Mouse (Mus musculus): ENCODE results near the gene Dnase2a. TPM values are rescaled to one million over a fixed set of nuclear protein-coding genes. Genes with fewer than 3 reads are reported as not detected.

Gene Dnase2a
- total RNA-seq, 2 experiments from 2014 or later: 15.2 to 39.0 TPM

GRCm38 (mm10) chr8:84967532-84968304 lies 59.4 kb downstream of the Dnase2a start:
- ATAC-seq (ENCODE audit: poor library complexity, severe bottlenecking): no peak

GRCm38 (mm10) chr8:84968650-84969049 lies 60.3 kb downstream of the Dnase2a start:
- no peak for ATAC-seq (ENCODE audit: poor library complexity, severe bottlenecking)

GRCm38 (mm10) chr8:84969241-84970134 lies 61.1 kb downstream of the Dnase2a start, which contains the start of the genes Gm49661, Prdx2 and Rnaseh2a:
Gm49661 (minus strand) TSS chr8:84969433.
Prdx2 (plus strand) TSS chr8:84969587.
Rnaseh2a (minus strand) TSS chr8:84969767.
- ATAC-seq (ENCODE audit: poor library complexity, severe bottlenecking): peak; percentile 56

GRCm38 (mm10) chr8:84970135-84970790 lies 61.9 kb downstream of the Dnase2a start:
- ATAC-seq (ENCODE audit: poor library complexity, severe bottlenecking): no peak

- no peak for ATAC-seq (ENCODE audit: poor library complexity, severe bottlenecking)
Measured at GRCm38 (mm10) chr8:84970913-84971312, 62.6 kb downstream of the Dnase2a start.

Other genes starting within 250 kb of the Dnase2a start
Only the 30 nearest of the 33 such genes appear.
- 42.8 and 43.0 TPM in 2 replicates for gene Nacc1, start 220.7 kb upstream of the Dnase2a start, total RNA-seq (2015)
- 31.8 and 36.8 TPM in 2 replicates for gene Nacc1, start 220.7 kb upstream of the Dnase2a start, total RNA-seq (2017)
- 69.0 and 69.9 TPM in 2 replicates for gene Lyl1, start 207.1 kb upstream of the Dnase2a start, total RNA-seq (2015)
- 60.3 and 62.0 TPM in 2 replicates for gene Lyl1, start 207.1 kb upstream of the Dnase2a start, total RNA-seq (2017)
- gene G430095P16Rik, start 185.6 kb upstream of the Dnase2a start, total RNA-seq (2015): 40.4 and 45.2 TPM in 2 replicates
- 20.6 and 25.5 TPM in 2 replicates for gene G430095P16Rik, start 185.6 kb upstream of the Dnase2a start, total RNA-seq (2017)
- 23.8 and 26.9 TPM in 2 replicates for gene Nfix, start 108.2 kb upstream of the Dnase2a start, total RNA-seq (2015)
- 7.7 and 17.0 TPM in 2 replicates for gene Nfix, start 108.2 kb upstream of the Dnase2a start, total RNA-seq (2017)
- gene Dand5, start 85.7 kb upstream of the Dnase2a start, total RNA-seq (2015): 1.4 and 2.6 TPM in 2 replicates
- 0.28 and 4.4 TPM in 2 replicates for gene Dand5, start 85.7 kb upstream of the Dnase2a start, total RNA-seq (2017)
- 6.3 and 6.6 TPM in 2 replicates for gene Gadd45gip1, start 77.0 kb upstream of the Dnase2a start, total RNA-seq (2015)
- 13.9 and 20.5 TPM in 2 replicates for gene Gadd45gip1, start 77.0 kb upstream of the Dnase2a start, total RNA-seq (2017)
- 35.6 and 36.9 TPM in 2 replicates for gene Rad23a, start 67.9 kb upstream of the Dnase2a start, total RNA-seq (2015)
- gene Rad23a, start 67.9 kb upstream of the Dnase2a start, total RNA-seq (2017): 27.6 and 29.5 TPM in 2 replicates
- 163 and 187 TPM in 2 replicates for gene Calr, start 61.6 kb upstream of the Dnase2a start, total RNA-seq (2015)
- gene Calr, start 61.6 kb upstream of the Dnase2a start, total RNA-seq (2017): 821 and 830 TPM in 2 replicates
- 11.6 and 17.3 TPM in 2 replicates for gene Farsa, start 51.6 kb upstream of the Dnase2a start, total RNA-seq (2015)
- 49.7 and 53.4 TPM in 2 replicates for gene Farsa, start 51.6 kb upstream of the Dnase2a start, total RNA-seq (2017)
- 67.7 and 97.1 TPM in 2 replicates for gene Syce2, start 36.4 kb upstream of the Dnase2a start, total RNA-seq (2015)
- 46.2 and 47.5 TPM in 2 replicates for gene Syce2, start 36.4 kb upstream of the Dnase2a start, total RNA-seq (2017)
- 7.4 and 8.8 TPM in 2 replicates for gene Gcdh, start 14.6 kb upstream of the Dnase2a start, total RNA-seq (2015)
- gene Gcdh, start 14.6 kb upstream of the Dnase2a start, total RNA-seq (2017): 9.7 and 11.9 TPM in 2 replicates
- 2.0 and 5.2 TPM in 2 replicates for gene Klf1, start 6.6 kb upstream of the Dnase2a start, total RNA-seq (2015)
- 1.8 and 8.7 TPM in 2 replicates for gene Klf1, start 6.6 kb upstream of the Dnase2a start, total RNA-seq (2017)
- gene Mast1, start 28.8 kb downstream of the Dnase2a start, total RNA-seq (2015): 0.02 TPM in 1 of 2 replicates, not detected in the other
- 0.07 and 0.08 TPM in 2 replicates for gene Mast1, start 28.8 kb downstream of the Dnase2a start, total RNA-seq (2017)
- not detected in 2 replicates for gene Rtbdn, start 38.4 kb downstream of the Dnase2a start, total RNA-seq (2015)
- not detected in 2 replicates for gene Rtbdn, start 38.4 kb downstream of the Dnase2a start, total RNA-seq (2017)
- gene Gm49661, start 60.9 kb downstream of the Dnase2a start, total RNA-seq (2015): 3.2 TPM in 1 of 2 replicates, not detected in the other
- not detected in 2 replicates for gene Gm49661, start 60.9 kb downstream of the Dnase2a start, total RNA-seq (2017)
- 180 and 184 TPM in 2 replicates for gene Prdx2, start 61.0 kb downstream of the Dnase2a start, total RNA-seq (2015)
- 230 and 256 TPM in 2 replicates for gene Prdx2, start 61.0 kb downstream of the Dnase2a start, total RNA-seq (2017)
- 56.8 and 75.8 TPM in 2 replicates for gene Rnaseh2a, start 61.2 kb downstream of the Dnase2a start, total RNA-seq (2015)
- 41.1 and 49.0 TPM in 2 replicates for gene Rnaseh2a, start 61.2 kb downstream of the Dnase2a start, total RNA-seq (2017)
- gene Junb, start 70.2 kb downstream of the Dnase2a start, total RNA-seq (2015): 45.5 and 60.4 TPM in 2 replicates
- 110 and 125 TPM in 2 replicates for gene Junb, start 70.2 kb downstream of the Dnase2a start, total RNA-seq (2017)
- 0.82 and 1.1 TPM in 2 replicates for gene Hook2, start 82.0 kb downstream of the Dnase2a start, total RNA-seq (2015)
- 3.1 and 6.6 TPM in 2 replicates for gene Hook2, start 82.0 kb downstream of the Dnase2a start, total RNA-seq (2017)
- gene Best2, start 106.0 kb downstream of the Dnase2a start, total RNA-seq (2015): 0.07 TPM in 1 of 2 replicates, not detected in the other
- gene Best2, start 106.0 kb downstream of the Dnase2a start, total RNA-seq (2017): not detected in 2 replicates
- gene Asna1, start 116.7 kb downstream of the Dnase2a start, total RNA-seq (2015): 52.5 and 64.0 TPM in 2 replicates
- 61.2 and 65.5 TPM in 2 replicates for gene Asna1, start 116.7 kb downstream of the Dnase2a start, total RNA-seq (2017)
- 138 and 141 TPM in 2 replicates for gene Trir, start 118.3 kb downstream of the Dnase2a start, total RNA-seq (2015)
- 411 and 422 TPM in 2 replicates for gene Trir, start 118.3 kb downstream of the Dnase2a start, total RNA-seq (2017)
- gene Tnpo2, start 128.4 kb downstream of the Dnase2a start, total RNA-seq (2015): 13.2 and 18.8 TPM in 2 replicates
- 13.1 and 17.7 TPM in 2 replicates for gene Tnpo2, start 128.4 kb downstream of the Dnase2a start, total RNA-seq (2017)
- gene Fbxw9, start 151.5 kb downstream of the Dnase2a start, total RNA-seq (2015): 2.1 and 4.1 TPM in 2 replicates
- 3.0 and 3.2 TPM in 2 replicates for gene Fbxw9, start 151.5 kb downstream of the Dnase2a start, total RNA-seq (2017)
- not detected in 2 replicates for gene Gm5741, start 159.4 kb downstream of the Dnase2a start, total RNA-seq (2015)
- gene Gm5741, start 159.4 kb downstream of the Dnase2a start, total RNA-seq (2017): not detected in 2 replicates
- gene Dhps, start 163.2 kb downstream of the Dnase2a start, total RNA-seq (2015): 50.9 and 55.1 TPM in 2 replicates
- 26.9 and 30.2 TPM in 2 replicates for gene Dhps, start 163.2 kb downstream of the Dnase2a start, total RNA-seq (2017)
- gene Wdr83os, start 172.2 kb downstream of the Dnase2a start, total RNA-seq (2015): 116 and 119 TPM in 2 replicates
- gene Wdr83os, start 172.2 kb downstream of the Dnase2a start, total RNA-seq (2017): 27.8 and 39.4 TPM in 2 replicates
- 17.0 and 20.5 TPM in 2 replicates for gene Wdr83, start 172.7 kb downstream of the Dnase2a start, total RNA-seq (2015)
- gene Wdr83, start 172.7 kb downstream of the Dnase2a start, total RNA-seq (2017): 9.9 and 12.5 TPM in 2 replicates
- gene Man2b1, start 174.7 kb downstream of the Dnase2a start, total RNA-seq (2015): 204 TPM in 2 replicates
- 159 and 161 TPM in 2 replicates for gene Man2b1, start 174.7 kb downstream of the Dnase2a start, total RNA-seq (2017)
- gene Zfp791, start 214.5 kb downstream of the Dnase2a start, total RNA-seq (2015): not detected in 2 replicates
- gene Zfp791, start 214.5 kb downstream of the Dnase2a start, total RNA-seq (2017): not detected in 2 replicates

Measured in megakaryocyte, adult 5-6 weeks (primary cell).